8 mouse cellular contexts compared by ENCODE assay signal in genomic region chr14:31434426-31434825, GRCm38 (mm10). TPM values are rescaled to one million over a fixed set of nuclear protein-coding genes. Genes with fewer than 3 reads are reported as not detected.
DNase-seq lines count a peak whose midpoint lies in the region; ATAC-seq lines count a peak whose summit lies in the region.

No protein-coding gene starts in this region.

- no peaks in the 10 kb centered on the region for H3K9me3 ChIP-seq in heart, embryonic 15.5 days (replicated peaks)
- no peaks in the 10 kb centered on the region for H3K9me3 ChIP-seq in hindbrain, embryonic 15.5 days
- no peaks in the 10 kb centered on the region for H3K9me3 ChIP-seq in midbrain, embryonic 11.5 days (ENCODE audit: control insufficient read depth, low read length)

- H3K27me3 ChIP-seq in heart, embryonic 15.5 days, result peaks cover 2% of the 10 kb centered on the region; the same call in 1 of the 2 replicates
- no peaks in the 10 kb centered on the region for H3K27me3 ChIP-seq in hindbrain, embryonic 15.5 days
- H3K27me3 ChIP-seq in midbrain, embryonic 11.5 days (ENCODE audit: control insufficient read depth, insufficient read depth, low read length), result peaks cover 5% of the 10 kb centered on the region

- H3K27ac ChIP-seq in heart, embryonic 15.5 days, result no peak overlapping the region; the same call in 1 of the 2 replicates
- H3K27ac ChIP-seq in brown adipose tissue, adult 24 weeks (replicated peaks; ENCODE audit: low read depth, low read length), result peak overlapping the region; percentile 92
- 0 out of 2 replicates have a peak overlapping the region, but pooled peaks have one; percentile 6 for H3K27ac ChIP-seq in hindbrain, embryonic 15.5 days (replicated peaks)
- no peak overlapping the region for H3K27ac ChIP-seq in midbrain, embryonic 11.5 days (ENCODE audit: low read depth, low read length)

- H3K4me2 ChIP-seq in heart, embryonic 15.5 days, result peak overlapping the region; percentile 96
- H3K4me2 ChIP-seq in hindbrain, embryonic 15.5 days, result peak overlapping the region; percentile 75
- peak overlapping the region; percentile 96; the same call in 1 of the 2 replicates for H3K4me2 ChIP-seq in midbrain, embryonic 11.5 days

- peaks cover 40% of the 10 kb centered on the region for H3K4me1 ChIP-seq in heart, embryonic 15.5 days (replicated peaks)
- peaks cover 21% of the 10 kb centered on the region for H3K4me1 ChIP-seq in brown adipose tissue, adult 24 weeks (ENCODE audit: control insufficient read depth, insufficient read depth, insufficient read length, low read length)
- H3K4me1 ChIP-seq in hindbrain, embryonic 15.5 days (replicated peaks), result peaks cover 39% of the 10 kb centered on the region
- H3K4me1 ChIP-seq in midbrain, embryonic 11.5 days (ENCODE audit: control insufficient read depth, insufficient read depth, low read length), result no peaks in the 10 kb centered on the region; the same call in 1 of the 2 replicates

- no peak for DNase-seq in heart, adult 11 months
- DNase-seq in midbrain, embryonic 11.5 days (ENCODE audit: low spot score, missing footprints), result no peak
- DNase-seq in layer of hippocampus, adult 9-10 months (ENCODE audit: low spot score), result no peak
- DNase-seq in spleen, postnatal 4 days (ENCODE audit: low spot score in 2 of 2), result no peak
- no peak for DNase-seq in cerebellum, postnatal 10 days

- ATAC-seq in heart, embryonic 15.5 days (replicated peaks; ENCODE audit: insufficient number of reproducible peaks, insufficient read depth, low FRiP score, low read depth), result no peak
- ATAC-seq in hindbrain, embryonic 15.5 days (ENCODE audit: low FRiP score, low read depth), result no peak
- ATAC-seq in midbrain, embryonic 11.5 days (ENCODE audit: low FRiP score), result no peak

- H3K36me3 ChIP-seq in heart, embryonic 15.5 days, result no peaks in the 10 kb centered on the region
- H3K36me3 ChIP-seq in hindbrain, embryonic 15.5 days, result no peaks in the 10 kb centered on the region
- no peaks in the 10 kb centered on the region for H3K36me3 ChIP-seq in midbrain, embryonic 11.5 days (ENCODE audit: control insufficient read depth, insufficient read depth, low read length)

- peak overlapping the region; percentile 19; the same call in 1 of the 2 replicates for H3K4me3 ChIP-seq in heart, embryonic 15.5 days
- H3K4me3 ChIP-seq in brown adipose tissue, adult 24 weeks (ENCODE audit: insufficient read depth, low read depth, low read length), result peak overlapping the region; percentile 34
- peak overlapping the region; percentile 60 for H3K4me3 ChIP-seq in hindbrain, embryonic 15.5 days
- no peak overlapping the region for H3K4me3 ChIP-seq in midbrain, embryonic 11.5 days (ENCODE audit: low read depth, low read length)

- no peak overlapping the region for H3K9ac ChIP-seq in heart, embryonic 15.5 days
- peak overlapping the region; percentile 83 for H3K9ac ChIP-seq in hindbrain, embryonic 15.5 days
- H3K9ac ChIP-seq in midbrain, embryonic 11.5 days (ENCODE audit: low read length), result no peak overlapping the region

- 60% methylated on average over 5 of the region's 5 CpGs for WGBS in heart, embryonic 15.5 days
- WGBS in hindbrain, embryonic 15.5 days, result 37% methylated on average over 5 of the region's 5 CpGs
- WGBS in midbrain, embryonic 11.5 days, result 56% methylated on average over 5 of the region's 5 CpGs

RNA-seq across cellular contexts. Expression of gene Sh3bp5, which starts 1.5 kb away (rescaled TPM):
- polyA plus RNA-seq in heart, embryonic 15.5 days (2015; fragmentation: Nextera tagmentation; extraction: Ambion mirVana), result 21.4 and 28.4 TPM in 2 replicates
- 65.9 and 67.5 TPM in 2 replicates for polyA plus RNA-seq in brown adipose tissue, adult 24 weeks (2012; ENCODE audit: insufficient read depth, insufficient read length, missing spikeins)
- 131 and 144 TPM in 2 replicates for polyA plus RNA-seq in hindbrain, embryonic 15.5 days (2015; fragmentation: Nextera tagmentation; extraction: Ambion mirVana)
- 15.3 and 15.8 TPM in 2 replicates for polyA plus RNA-seq in midbrain, embryonic 11.5 days (2014; fragmentation: Nextera tagmentation; extraction: Ambion mirVana)

RNA-seq across cellular contexts. Expression of gene Eaf1, which starts 59.8 kb away (rescaled TPM):
- polyA plus RNA-seq in heart, embryonic 15.5 days (2015; fragmentation: Nextera tagmentation; extraction: Ambion mirVana), result 10.1 and 13.6 TPM in 2 replicates
- 8.2 and 8.6 TPM in 2 replicates for polyA plus RNA-seq in brown adipose tissue, adult 24 weeks (2012; ENCODE audit: insufficient read depth, insufficient read length, missing spikeins)
- 8.1 and 9.8 TPM in 2 replicates for polyA plus RNA-seq in hindbrain, embryonic 15.5 days (2015; fragmentation: Nextera tagmentation; extraction: Ambion mirVana)
- polyA plus RNA-seq in midbrain, embryonic 11.5 days (2014; fragmentation: Nextera tagmentation; extraction: Ambion mirVana), result 15.9 and 16.2 TPM in 2 replicates

Comparison
In these comparisons a context has a peak if more than half of its experiments do, and no peak if none do; other contexts are left out.
1. H3K27ac ChIP-seq: peak in brown adipose tissue, adult 24 weeks (single experiment) and hindbrain, embryonic 15.5 days (single experiment); none in heart, embryonic 15.5 days (single experiment) and midbrain, embryonic 11.5 days (single experiment).
2. Peak in every context shown above with its lines, with median percentiles within 50 percentile points of each other: H3K4me2 ChIP-seq.